Mouse (Mus musculus) brain, embryonic 14.5 days (tissue): ENCODE data around the gene Prlhr.

Experiments used
- CTCF ChIP-seq: fragments of 200-500 bp; IDR thresholded peaks from 2 replicates; pipeline ENCODE4 v1.5.1; 2012; ENCODE audit warnings: inconsistent platforms, mild to moderate bottlenecking, moderate library complexity, borderline replicate concordance; ENCODE audit not compliant: insufficient read depth, insufficient read length; ENCODE audit errors: extremely low read depth
- POLR2A ChIP-seq: fragments of 200-500 bp; IDR thresholded peaks from 2 replicates; pipeline ENCODE4 v1.6.1; 2012; ENCODE audit warnings: mild to moderate bottlenecking, inconsistent platforms, borderline replicate concordance; ENCODE audit not compliant: poor library complexity, insufficient read depth, insufficient read length, severe bottlenecking; ENCODE audit errors: extremely low read depth

GRCm38 (mm10) chr19:60459071-60459470 is 9.0 kb downstream of the Prlhr start:
- no peak for TF ChIP-seq CTCF
- no peak for TF ChIP-seq POLR2A
